Mouse (Mus musculus) testis, postnatal 10 days (tissue): Measurements from ENCODE around the gene Prickle4.
"Not testable (repeated sequence)": the region's sequence is repeated elsewhere in the genome, so short reads cannot be mapped to it uniquely, and the experiment has no call there.

Experiments
- DNase-seq: peaks from one replicate; pipeline ENCODE4 v3.0.0; 2021; ENCODE audit warnings: low spot score

The Prickle4 gene

DNA sequence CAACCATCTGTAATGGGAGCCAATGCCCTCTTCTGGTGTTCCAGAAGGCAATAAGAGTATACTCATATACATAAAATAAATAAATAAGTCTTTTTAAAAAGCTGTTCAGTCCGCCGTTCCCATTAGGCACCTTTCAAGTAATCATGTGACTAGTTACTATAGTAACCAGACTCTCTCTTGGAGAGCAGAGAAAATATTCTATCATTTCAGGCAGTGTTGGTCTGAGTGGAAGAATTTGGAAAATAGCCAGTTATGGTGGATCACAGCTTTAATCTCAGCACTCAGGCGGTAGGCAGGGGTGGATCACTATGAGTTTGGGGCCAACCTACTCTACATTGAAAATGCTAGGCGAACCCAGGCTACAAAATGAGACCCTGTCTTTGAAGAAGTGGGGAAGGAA lies 25.4 kb downstream of the Prickle4 start:
- no peak for DNase-seq

DNA sequence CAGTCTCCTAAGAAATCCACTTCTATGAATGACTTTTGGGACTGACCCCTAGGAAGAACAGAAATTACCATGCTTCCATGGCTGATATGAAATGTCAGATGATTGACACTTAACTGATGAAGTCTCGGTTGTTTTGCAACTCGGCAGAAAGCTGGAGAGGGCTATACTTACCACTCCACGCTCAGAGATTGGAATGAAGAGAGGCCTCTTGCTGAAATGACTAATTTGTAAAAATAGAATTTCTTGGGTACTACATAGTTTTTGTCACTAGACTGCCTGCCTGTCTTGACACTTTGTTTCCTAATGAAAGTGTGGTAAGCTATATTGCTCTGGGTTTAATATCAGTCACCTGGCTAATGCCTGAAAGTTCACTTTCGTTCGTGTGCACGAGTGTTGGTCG lies 30.1 kb downstream of the Prickle4 start:
- DNase-seq: no peak

- no peak for DNase-seq
Measured at GRCm38 (mm10) chr17:47663009-47663713, 31.4 kb downstream of the Prickle4 start.

- DNase-seq: no peak
Measured at GRCm38 (mm10) chr17:47658741-47659243, 35.7 kb downstream of the Prickle4 start.

DNA sequence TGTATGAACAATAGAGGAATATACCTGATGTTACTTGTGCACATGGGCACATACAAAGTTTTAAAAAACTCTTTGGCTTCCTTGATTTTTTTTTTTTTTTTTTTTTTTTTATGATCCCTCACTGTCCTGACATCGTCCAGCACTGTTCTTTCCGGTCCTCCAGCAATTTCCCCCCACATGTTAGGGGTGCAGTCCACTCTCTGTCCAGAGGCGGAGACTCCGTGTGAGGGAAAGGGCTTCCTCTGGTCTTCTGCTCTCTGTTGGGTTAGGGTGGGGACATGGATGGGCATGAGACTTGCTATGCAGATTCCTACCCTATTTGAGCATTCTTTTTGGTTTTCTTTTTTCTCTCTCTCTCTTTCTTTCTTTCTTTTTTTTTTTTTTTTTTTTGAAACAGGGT lies 36.6 kb downstream of the Prickle4 start:
- no peak for DNase-seq

DNA sequence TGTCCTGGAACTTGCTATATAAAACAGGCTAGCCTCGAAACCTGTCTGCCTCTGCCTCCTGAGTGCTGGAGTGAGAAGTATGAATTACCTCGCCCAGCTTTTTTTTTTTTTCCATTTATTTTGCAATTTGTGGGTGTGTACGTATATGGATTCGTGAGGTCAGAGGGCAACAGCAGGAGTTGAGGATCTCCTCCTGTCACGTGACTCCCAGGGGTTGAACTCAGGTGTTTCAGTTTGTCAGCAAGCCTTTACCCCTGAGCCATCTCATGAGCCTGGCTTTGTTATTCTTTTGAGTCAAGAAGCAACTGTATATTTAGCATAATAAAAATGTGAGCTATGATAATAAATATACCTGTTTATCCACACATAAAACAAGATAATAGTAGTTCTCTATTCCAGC lies 38.8 kb downstream of the Prickle4 start:
- DNase-seq: no peak

DNA sequence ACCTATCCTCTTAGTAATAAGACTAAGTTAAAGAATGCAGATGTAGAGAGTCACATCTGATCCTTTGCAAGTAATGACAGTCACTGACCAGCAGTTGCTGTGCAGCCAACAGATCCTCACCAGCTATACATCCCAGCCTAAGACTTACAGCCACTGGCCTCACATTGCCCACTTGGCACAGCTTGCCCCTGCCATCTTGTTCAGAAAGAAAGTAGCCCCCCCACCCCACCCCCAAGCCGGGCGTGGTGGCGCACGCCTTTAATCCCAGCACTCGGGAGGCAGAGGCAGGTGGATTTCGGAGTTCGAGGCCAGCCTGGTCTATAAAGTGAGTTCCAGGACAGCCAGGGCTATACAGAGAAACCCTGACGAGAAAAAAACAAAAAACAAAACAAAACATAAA lies 40.2 kb downstream of the Prickle4 start:
- DNase-seq: not testable (repeated sequence)

DNA sequence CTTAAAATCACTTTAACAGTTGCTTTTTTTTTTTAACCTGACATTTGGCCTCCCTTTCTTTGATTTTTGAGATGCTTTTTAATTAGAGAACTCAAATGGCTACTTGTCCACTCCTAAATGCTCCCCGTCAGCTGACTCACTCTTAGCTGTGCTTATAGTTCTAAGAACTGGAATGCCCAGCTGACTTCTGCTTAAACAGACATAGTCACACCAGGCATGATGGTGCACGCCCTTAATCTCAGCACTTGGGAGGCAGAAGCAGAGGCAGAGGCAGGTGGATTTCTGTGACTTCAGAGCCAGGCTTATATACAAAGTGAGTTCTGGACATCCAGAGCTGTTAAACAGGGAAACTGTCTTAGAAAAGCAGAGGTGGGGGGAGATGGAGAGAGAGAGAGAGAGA lies 42.6 kb downstream of the Prickle4 start:
- no peak for DNase-seq

DNA sequence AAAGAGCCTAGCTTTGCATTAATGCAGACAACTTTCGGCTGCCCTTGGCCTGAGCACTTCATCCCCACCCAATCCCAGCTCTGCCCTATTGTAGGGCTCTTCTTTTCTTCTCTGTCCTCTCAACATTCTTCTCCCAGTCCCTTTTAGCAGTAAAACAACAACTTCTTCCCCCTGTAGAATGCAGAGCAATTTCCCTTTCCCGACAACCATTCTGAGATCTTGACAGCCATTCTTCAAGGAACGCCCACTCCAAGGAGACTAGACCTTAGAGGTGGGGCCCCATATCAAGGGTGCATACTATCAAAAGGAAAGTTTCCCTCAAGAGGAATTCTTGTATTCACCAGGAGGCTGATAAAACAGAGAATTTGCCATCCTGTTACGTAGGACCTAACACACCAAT lies 45.6 kb downstream of the Prickle4 start:
- DNase-seq: no peak

GRCm38 (mm10) chr17:47646683-47647082 lies 47.9 kb downstream of the Prickle4 start:
- DNase-seq: peak; percentile 75

DNA sequence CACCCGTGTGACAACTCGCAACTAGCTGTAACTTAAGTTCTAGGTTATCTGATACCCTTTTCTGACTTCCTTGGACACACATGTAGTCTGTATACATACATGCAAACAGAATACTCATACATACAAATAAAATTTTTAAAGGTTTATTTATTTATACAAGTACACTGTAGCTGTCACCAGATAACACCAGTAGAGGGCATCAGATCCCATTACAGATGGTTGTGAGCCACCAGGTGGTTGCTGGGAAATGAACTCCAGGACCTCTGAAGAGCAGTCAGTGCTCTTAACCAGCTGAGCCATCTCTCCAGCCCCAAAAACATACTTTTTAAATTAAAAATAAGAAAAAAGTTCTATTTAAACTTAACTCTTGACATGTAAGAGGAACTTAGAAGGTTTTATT lies 51.5 kb downstream of the Prickle4 start:
- DNase-seq: no peak
